Mouse (Mus musculus) ES-Bruce4 (cell line): ENCODE data around the gene Pld5.

Source experiments
- CTCF ChIP-seq: IDR thresholded peaks from one replicate; pipeline ENCODE4 v1.8.1; 2011; ENCODE audit warnings: low read depth, low read length
- EP300 ChIP-seq: IDR thresholded peaks from 2 replicates; pipeline ENCODE4 v1.6.1; 2011; ENCODE audit warnings: low read depth, low read length; ENCODE audit not compliant: insufficient read depth
- POLR2A ChIP-seq: IDR thresholded peaks from one replicate; pipeline ENCODE4 v1.8.1; 2011; ENCODE audit warnings: low read length; ENCODE audit not compliant: insufficient read depth

GRCm38 (mm10) chr1:176212922-176213644 is 62.0 kb downstream of the Pld5 start:
- TF ChIP-seq POLR2A (no peak), CTCF (no peak), EP300 (no peak)
